Mouse (Mus musculus): ENCODE measurements at regions not wholly inside any gene's neighbourhood (a gene's known extent, or its start where the extent isn't known, plus 50 kb on each side); places are given as distances from the start of the nearest gene placed in this dataset.

DNA sequence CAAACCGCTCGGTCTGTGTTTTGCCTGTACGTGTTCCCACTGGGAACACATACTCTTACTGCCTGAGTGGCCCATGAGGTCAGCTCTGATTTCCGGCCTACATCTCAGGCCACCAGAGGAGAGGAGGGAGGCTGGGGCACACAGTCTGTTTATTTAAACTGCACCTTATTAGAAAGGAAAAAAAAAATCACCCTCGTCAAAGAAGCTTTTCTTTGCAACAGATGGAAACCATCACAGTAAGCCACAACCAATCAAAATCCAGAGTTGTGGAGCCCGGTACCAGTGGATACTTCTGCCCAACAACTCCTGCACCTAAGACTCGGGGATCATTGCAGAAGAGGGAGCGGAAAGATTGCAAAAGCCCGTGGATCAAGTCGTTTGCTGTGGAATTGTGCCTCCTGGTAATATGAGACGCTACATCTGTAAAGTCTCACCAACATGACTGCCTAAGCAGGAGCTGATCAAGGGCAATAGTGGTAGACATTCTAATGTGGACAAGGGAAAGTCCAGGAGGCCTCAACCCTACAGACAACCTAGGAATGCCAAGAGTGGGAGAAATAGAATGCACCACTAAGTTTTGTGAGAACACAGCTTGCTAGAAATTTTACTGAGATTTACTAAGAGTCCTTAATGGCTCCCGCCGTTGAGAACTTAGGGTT lies 60.5 kb downstream of the Uqcrfs1 start:
- DNase-seq: peak; percentile 18 to 39

DNA sequence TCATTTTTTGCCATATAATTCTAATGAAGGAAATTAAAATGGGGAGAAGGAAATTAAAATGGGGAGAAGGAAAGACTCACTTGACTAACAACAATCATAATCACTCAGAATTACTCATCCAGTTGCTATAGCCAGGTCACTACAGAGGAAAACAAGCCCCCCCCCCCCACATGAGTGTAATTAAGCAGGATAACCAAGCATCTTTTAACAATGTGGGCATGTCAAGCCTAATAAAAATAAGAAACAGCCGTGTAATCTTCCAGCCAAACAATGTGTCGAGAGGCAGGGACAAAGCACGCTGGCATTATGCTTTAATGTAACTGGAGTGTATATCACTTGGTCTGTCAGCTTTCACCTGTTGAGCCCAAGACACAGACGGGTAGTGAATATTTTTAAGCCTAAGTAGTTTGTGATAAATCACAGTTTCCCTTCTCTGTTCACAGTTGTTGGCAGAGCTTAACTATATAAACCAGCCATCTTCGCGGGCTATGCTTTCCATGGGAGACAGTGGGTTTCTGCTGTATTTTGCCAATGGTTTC lies 66.0 kb downstream of the Uqcrfs1 start:
- no peak for DNase-seq

GRCm38 (mm10) chr13:30478556-30478955 lies 66.6 kb downstream of the Uqcrfs1 start:
- DNase-seq: no peak

DNA sequence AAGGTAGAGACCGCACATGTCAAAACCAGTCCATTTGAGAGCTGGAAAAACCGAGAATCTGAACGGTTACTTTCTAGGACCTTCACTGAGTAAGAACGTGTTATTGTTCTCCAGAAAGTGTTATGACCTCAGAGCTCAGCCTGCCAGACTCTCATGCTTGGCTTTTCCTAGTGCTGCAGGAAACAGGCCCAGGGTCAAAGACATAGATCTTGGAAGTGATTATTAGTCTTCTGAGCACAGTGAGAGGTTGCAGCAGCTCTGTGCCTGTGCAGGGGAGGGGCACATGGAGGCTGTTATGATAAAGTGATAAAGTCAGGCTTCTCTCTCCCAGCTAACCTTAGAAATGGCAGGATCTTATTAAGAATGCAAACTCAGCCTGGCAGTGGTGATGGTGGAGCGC lies 73.9 kb downstream of the Uqcrfs1 start:
- DNase-seq: no peak

DNA sequence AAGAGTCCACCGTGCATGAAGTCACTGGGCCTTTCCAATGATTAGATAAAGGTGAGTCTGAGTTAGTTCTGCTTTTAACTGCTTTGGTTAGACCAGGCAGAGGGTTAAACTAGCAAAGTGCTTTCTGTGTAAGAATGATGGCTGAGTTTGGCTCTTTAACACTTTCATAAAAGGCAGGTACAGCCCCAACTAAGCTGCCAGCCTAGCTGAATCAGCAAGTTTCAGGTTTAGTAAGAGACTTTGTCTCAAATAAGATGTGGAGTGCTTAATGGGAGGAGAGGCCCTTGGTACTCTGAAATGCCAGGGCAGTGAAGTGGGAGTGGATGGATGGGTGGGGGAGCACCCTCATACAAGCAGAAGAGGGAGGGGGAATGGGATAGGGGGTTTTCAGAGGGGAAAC lies 78.1 kb downstream of the Uqcrfs1 start:
- no peak for DNase-seq

GRCm38 (mm10) chr13:30465439-30465838 lies 79.7 kb downstream of the Uqcrfs1 start:
- DNase-seq: no peak

DNA sequence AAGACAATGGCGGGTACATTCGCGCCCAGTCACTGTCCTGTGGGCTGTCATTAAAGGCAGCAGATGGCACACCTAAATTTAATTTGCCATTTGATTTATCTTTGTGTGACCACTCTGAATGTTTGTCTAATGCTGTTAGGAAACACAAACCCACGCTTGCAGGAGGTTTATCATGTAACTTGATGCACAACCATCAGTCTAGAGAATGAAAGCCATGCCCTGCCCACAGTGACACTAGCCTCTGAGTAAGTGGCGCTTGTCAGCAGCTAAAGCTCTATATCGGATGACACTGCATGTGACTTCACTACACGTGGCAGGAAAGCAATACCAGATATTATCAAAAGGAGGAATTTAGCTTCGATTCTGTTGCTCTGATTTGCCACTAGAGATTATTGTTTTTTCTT lies 89.9 kb downstream of the Uqcrfs1 start:
- DNase-seq: no peak

GRCm38 (mm10) chr13:30452126-30452525 lies 93.0 kb downstream of the Uqcrfs1 start:
- DNase-seq: no peak

DNA sequence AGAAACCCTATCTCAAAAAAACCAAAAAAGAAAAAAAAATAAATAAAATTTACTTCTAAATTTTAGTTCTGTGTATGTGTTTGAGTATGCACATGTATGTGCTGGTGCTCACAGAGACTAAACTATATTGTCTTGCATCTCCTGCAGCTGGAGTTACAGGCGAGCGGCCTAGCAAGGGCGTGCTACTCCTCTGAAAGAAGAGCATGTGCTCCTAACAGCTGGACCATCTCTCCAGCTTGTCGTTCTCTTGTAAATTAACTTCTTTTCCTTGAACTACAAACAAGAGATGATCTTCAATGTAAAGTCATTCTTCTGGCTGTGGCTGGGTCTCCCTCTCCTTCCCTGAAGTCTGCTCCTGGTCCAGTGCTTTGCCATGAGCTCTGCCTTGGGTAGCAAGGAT lies 96.3 kb downstream of the Uqcrfs1 start:
- peak; percentile 41 to 52 for DNase-seq

Data from kidney, postnatal 4 days (tissue).